Mouse (Mus musculus) megakaryocyte, embryonic 14.5 days (primary cell): ENCODE measurements around the gene Peli2.

Experiments used
- FLI1 ChIP-seq: IDR thresholded peaks from 2 replicates; pipeline ENCODE4 v1.6.1; 2012; ENCODE audit warnings: low read length, inconsistent platforms, mixed read lengths
- GATA1 ChIP-seq: IDR thresholded peaks from 3 replicates; pipeline ENCODE4 v1.6.1; 2012; ENCODE audit warnings: mixed read lengths, low read length, inconsistent platforms, borderline replicate concordance

- TF ChIP-seq FLI1 (no peak), GATA1 (no peak)
Observed at GRCm38 (mm10) chr14:48222051-48222450, 101.4 kb downstream of the Peli2 start.
